Mouse (Mus musculus) kidney, embryonic 16.5 days (tissue): ENCODE measurements around the gene Slc38a11. TPM values are rescaled to one million over a fixed set of nuclear protein-coding genes. Genes with fewer than 3 reads are reported as not detected.
A peak's percentile ranks its signal among the peaks of the same experiment; 100 is the strongest.

Experiments
- ATAC-seq: fragments of 200-750 bp; cut with Nextera tagmentation; 2 replicates; pipeline ENCODE4 v1.8.0; 2017; ENCODE audit warnings: moderate TSS enrichment; ENCODE audit not compliant: low FRiP score, low TSS enrichment
- H3K27ac ChIP-seq: fragments of 300-500 bp; sonication (generic); 2 replicates; pipeline ENCODE4 v1.5.1; 2014; ENCODE audit warnings: low read length
- H3K27me3 ChIP-seq: fragments of 300-500 bp; sonication (generic); 2 replicates; pipeline ENCODE4 v1.6.1; 2014; ENCODE audit warnings: low read length, control low read depth, mixed read lengths; ENCODE audit not compliant: insufficient read depth
- H3K36me3 ChIP-seq: fragments of 300-500 bp; sonication (generic); 2 replicates; pipeline ENCODE4 v1.6.1; 2014; ENCODE audit warnings: low read length, control low read depth, mixed read lengths; ENCODE audit not compliant: insufficient read depth
- H3K4me1 ChIP-seq: fragments of 300-500 bp; sonication (generic); 2 replicates; pipeline ENCODE4 v1.6.1; 2014; ENCODE audit warnings: low read length, control low read depth, mixed read lengths; ENCODE audit not compliant: insufficient read depth
- H3K4me2 ChIP-seq: fragments of 300-500 bp; sonication (generic); replicated peaks from 2 replicates; pipeline ENCODE4 v1.6.1; 2014; ENCODE audit warnings: low read depth, low read length
- H3K4me3 ChIP-seq: fragments of 300-500 bp; sonication (generic); 2 replicates; pipeline ENCODE4 v1.5.1; 2014; ENCODE audit warnings: mild to moderate bottlenecking, low read length
- H3K9ac ChIP-seq: fragments of 300-500 bp; sonication (generic); replicated peaks from 2 replicates; pipeline ENCODE4 v1.6.1; 2014; ENCODE audit warnings: low read length
- H3K9me3 ChIP-seq: fragments of 300-500 bp; sonication (generic); 2 replicates; pipeline ENCODE4 v1.6.1; 2016; ENCODE audit warnings: low read length, control low read depth
- WGBS: fragments of 180-500 bp; shearing (Covaris S2); extraction: QIAGEN DNeasy Blood & Tissue Kit; methylation state at CpG from one replicate; pipeline ENCODE4 v1.1.7; 2014; 5-methylcytosine and 5-hydroxymethylcytosine counted together
- polyA plus RNA-seq: library from polyadenylated mRNA; unstranded; fragments of >200 nt; fragmentation: Nextera tagmentation; extraction: Ambion mirVana; gene quantifications from 2 replicates; pipeline ENCODE4 v1.2.1, GENCODE M21; 2015

Gene Slc38a11
- 0.62 and 0.75 TPM in 2 replicates for polyA plus RNA-seq

DNA sequence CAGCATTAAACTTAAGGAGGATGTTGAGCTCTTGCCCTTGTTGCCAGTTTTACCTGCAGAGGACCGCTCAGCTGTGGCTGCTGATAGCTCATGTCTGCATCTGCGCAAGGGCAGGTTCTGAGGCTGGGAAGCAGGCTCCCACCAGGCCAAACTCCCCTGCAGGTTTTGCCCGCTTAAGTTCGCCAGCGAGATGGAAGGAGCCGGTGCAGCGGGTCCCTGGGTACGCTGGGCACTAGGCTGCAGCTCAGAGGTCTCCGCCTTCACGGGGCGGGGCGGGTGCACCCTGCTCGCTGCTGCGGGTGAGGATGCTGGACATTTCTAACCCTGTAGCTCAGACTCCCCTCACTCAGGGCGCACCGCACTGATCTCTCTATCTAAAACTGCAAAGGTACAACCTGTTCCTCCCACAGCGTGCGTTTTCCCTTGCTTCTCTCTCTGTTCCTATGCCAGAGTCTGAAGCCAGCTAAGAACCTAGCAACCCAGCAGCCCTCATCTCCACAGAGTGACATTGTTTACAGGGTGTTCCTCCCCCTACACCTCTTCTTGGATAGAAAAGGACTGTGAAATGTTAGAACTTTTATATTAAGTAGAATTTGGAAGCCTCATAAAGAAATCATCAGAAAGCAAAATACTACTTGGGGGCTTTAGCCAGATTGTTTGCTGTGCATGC, at the start of gene Slc38a11:
Gene Slc38a11 (minus strand): TSS at position 207 of the 670 bp plus-strand sequence.
- Histone ChIP-seq H3K27me3 (no peaks in the 10 kb centered on the region), H3K27ac (no peak within 1 kb of the TSS), H3K9me3 (no peaks in the 10 kb centered on the region), H3K36me3 (no peaks in the 10 kb centered on the region), H3K4me3 (peak within 1 kb of the TSS; percentile 20; the same call in 1 of the 2 replicates), H3K4me1 (peaks cover 7% of the 10 kb centered on the region; the same call in 1 of the 2 replicates), H3K4me2 (peak within 1 kb of the TSS; percentile 42), H3K9ac (no peak within 1 kb of the TSS)
- WGBS = 4% methylated on average over 18 of the region's 18 CpGs
- peak; percentile 82; the same call in 1 of the 2 replicates for ATAC-seq

DNA sequence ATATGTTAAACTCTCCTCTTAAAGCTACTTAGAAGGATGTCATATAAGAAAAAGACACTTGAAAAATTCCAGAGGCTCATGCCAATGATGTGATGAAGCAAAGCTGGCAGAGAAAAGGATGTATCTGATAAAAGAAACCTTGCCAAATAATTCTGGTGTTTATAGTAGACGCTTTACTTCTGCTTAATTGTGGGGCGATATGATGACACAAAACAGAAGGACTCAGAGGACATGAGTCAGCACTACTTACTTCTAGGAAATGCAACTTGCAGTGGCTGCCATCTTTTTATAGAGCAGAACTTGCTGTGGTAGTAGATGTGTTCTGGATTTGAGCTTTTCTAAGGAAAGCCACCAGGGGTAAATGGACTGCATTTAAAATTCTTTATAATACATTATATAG, 43.3 kb upstream of the Slc38a11 start:
- Histone ChIP-seq H3K4me2 (no peak overlapping the region), H3K27ac (no peak overlapping the region), H3K9ac (no peak overlapping the region), H3K9me3 (no peaks in the 10 kb centered on the region), H3K36me3 (no peaks in the 10 kb centered on the region), H3K27me3 (no peaks in the 10 kb centered on the region), H3K4me3 (no peak overlapping the region), H3K4me1 (no peaks in the 10 kb centered on the region)
- WGBS = 82% methylated on average over 2 of the region's 2 CpGs
- ATAC-seq = no peak

DNA sequence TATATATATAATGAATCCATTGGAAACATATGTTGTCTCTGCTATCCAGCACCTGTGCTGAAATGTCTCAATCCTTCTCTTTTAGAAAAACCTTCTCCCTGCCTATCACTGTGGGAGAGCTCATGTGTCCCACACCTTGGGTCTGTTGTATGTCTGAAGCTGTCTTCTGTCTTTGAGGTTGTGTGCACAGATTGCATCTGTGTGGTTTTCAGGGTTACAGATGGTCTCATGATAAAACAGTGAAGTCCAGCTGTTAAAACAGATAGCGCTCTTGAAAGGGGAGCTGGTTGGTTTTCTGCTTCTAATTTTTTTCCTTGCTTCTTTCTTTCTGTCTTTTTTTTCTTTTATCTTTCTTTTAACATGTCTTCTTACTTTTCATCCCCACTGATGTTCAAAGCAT, 41.6 kb upstream of the Slc38a11 start:
- Histone ChIP-seq H3K4me2 (no peak overlapping the region), H3K4me3 (no peak overlapping the region), H3K27ac (no peak overlapping the region), H3K36me3 (no peaks in the 10 kb centered on the region), H3K9ac (no peak overlapping the region), H3K4me1 (no peaks in the 10 kb centered on the region), H3K9me3 (no peaks in the 10 kb centered on the region), H3K27me3 (no peaks in the 10 kb centered on the region)
- no peak for ATAC-seq
- WGBS = 77% methylated on average over 1 of the region's 1 CpGs

DNA sequence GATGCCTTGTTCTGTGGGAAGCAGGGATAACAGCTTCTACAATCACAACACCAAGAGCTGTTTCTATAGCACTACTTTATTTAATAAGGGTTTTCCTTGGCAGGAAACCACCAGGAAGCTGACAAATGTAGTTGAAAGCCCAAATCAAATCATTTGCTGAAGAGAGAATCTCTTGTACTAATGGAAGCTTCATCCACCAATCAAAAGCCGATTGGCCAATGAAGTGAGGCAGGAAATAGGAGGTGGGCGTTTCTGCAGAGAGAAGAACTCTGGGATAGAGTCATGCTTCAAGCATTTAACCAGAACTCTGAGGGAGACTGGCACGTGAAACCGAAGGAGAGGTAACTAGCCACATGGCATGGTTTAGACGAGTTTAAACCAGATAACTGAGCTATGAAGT, 38.2 kb upstream of the Slc38a11 start:
- no peaks in the 10 kb centered on the region for H3K36me3 ChIP-seq
- H3K27ac ChIP-seq = no peak overlapping the region
- no peak overlapping the region for H3K4me2 ChIP-seq
- no peaks in the 10 kb centered on the region for H3K4me1 ChIP-seq
- no peak overlapping the region for H3K9ac ChIP-seq
- no peak overlapping the region for H3K4me3 ChIP-seq
- H3K27me3 ChIP-seq = no peaks in the 10 kb centered on the region
- no peaks in the 10 kb centered on the region for H3K9me3 ChIP-seq
- 82% methylated on average over 5 of the region's 5 CpGs for WGBS
- ATAC-seq = no peak

DNA sequence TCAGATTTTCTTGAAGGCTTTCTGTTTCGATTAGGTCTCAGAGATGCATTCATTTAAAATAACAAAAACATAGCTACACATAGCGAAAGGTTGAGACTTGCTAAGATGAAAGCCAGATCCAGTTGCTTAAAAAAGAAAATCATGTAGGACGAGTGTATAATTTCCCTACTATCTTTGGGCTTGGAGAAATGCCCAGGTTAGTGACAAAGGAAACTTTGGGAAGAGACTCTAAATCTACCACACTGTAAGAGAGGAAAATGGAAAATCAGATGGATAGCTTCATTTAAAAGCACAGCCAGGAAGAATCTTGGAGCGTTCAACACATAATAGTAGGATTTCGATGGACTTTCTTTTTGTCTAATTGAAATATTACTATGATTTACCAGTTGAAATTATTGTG, 36.1 kb upstream of the Slc38a11 start:
- Histone ChIP-seq H3K4me2 (no peak overlapping the region), H3K36me3 (no peaks in the 10 kb centered on the region), H3K9me3 (no peaks in the 10 kb centered on the region), H3K4me3 (no peak overlapping the region), H3K27me3 (no peaks in the 10 kb centered on the region), H3K9ac (no peak overlapping the region), H3K27ac (no peak overlapping the region), H3K4me1 (no peaks in the 10 kb centered on the region)
- 81% methylated on average over 5 of the region's 5 CpGs for WGBS
- no peak for ATAC-seq

DNA sequence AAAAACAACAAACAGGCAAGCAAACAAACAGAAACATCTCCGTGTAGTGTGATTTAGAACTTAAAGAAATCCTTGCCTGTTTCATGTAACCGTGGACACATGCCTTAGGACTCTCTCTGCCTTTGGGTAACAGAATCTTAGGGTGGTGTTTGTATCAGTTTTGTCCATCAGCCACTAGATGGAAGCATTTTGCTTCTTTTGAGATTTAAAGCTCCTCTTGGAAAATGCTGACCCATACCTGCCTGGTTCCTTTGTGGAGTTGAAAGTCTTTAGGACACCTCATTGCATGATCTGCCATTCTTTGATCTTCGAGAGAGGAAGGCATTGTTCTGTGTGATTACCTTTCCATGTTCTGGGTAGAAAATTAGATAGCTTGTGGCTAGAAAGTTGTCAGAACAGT, 32.3 kb upstream of the Slc38a11 start:
- ATAC-seq = peak; percentile 70; the same call in 1 of the 2 replicates
- no peaks in the 10 kb centered on the region for H3K36me3 ChIP-seq

DNA sequence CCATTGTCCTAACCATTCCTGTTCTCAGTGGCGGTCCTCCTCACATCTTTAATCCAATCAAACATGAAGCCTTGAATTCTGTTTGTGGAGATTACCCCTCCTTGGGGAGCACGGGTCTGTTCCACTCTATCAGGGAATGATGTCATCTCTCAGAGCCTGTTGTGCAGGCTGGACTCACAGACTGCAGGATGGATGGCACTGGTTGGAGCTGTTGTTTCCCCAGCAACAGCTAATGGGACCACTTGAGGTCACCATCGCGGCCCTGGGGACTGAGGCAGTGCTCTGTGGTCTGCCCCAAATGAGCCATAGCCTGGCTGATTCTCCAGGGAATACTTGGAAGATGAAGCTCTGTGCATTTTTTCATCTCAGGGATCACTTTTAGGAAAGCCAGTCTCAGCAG, 29.2 kb upstream of the Slc38a11 start:
- H3K4me3 ChIP-seq = no peak overlapping the region

More for the DNA sequence above, 32.3 kb upstream of the Slc38a11 start:
- Histone ChIP-seq H3K27me3 (no peaks in the 10 kb centered on the region), H3K4me2 (no peak overlapping the region), H3K9me3 (no peaks in the 10 kb centered on the region), H3K27ac (no peak overlapping the region), H3K4me3 (no peak overlapping the region), H3K9ac (no peak overlapping the region), H3K4me1 (no peaks in the 10 kb centered on the region)
- 16% methylated on average over 3 of the region's 3 CpGs for whole genome bisulfite sequencing

DNA sequence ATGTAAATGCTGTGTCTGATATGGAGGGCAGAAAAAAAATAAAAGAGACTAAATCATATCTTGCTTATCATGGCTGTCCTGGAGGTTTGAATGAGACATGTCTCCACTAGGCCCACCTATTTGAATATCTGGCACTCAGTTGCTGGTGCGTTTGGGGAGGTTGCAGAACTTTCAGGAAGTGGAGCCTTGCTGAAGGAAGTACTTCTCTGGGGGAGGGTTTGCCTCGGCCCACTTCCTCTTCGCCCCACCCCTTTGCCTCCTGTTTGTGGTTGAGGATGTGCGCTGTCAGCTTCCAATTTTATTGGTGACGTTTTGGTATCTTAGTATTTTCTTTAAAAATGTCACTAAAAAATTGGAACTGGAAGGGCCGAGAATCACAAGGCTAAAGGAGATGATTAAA, 27.5 kb upstream of the Slc38a11 start:
- H3K27ac ChIP-seq = no peak overlapping the region
- no peak overlapping the region for H3K4me2 ChIP-seq
- H3K9me3 ChIP-seq = no peaks in the 10 kb centered on the region
- no peak overlapping the region for H3K9ac ChIP-seq
- H3K4me3 ChIP-seq = no peak overlapping the region
- WGBS = 82% methylated on average over 6 of the region's 6 CpGs
- H3K27me3 ChIP-seq = no peaks in the 10 kb centered on the region
- no peaks in the 10 kb centered on the region for H3K36me3 ChIP-seq
- no peaks in the 10 kb centered on the region for H3K4me1 ChIP-seq
- no peak for ATAC-seq

More for the DNA sequence above, 29.2 kb upstream of the Slc38a11 start:
- no peaks in the 10 kb centered on the region for H3K27me3 ChIP-seq
- no peak overlapping the region for H3K27ac ChIP-seq
- ATAC-seq = no peak
- WGBS = 84% methylated on average over 4 of the region's 4 CpGs
- no peaks in the 10 kb centered on the region for H3K9me3 ChIP-seq
- no peaks in the 10 kb centered on the region for H3K36me3 ChIP-seq
- H3K9ac ChIP-seq = no peak overlapping the region
- H3K4me1 ChIP-seq = no peaks in the 10 kb centered on the region
- no peak overlapping the region for H3K4me2 ChIP-seq

DNA sequence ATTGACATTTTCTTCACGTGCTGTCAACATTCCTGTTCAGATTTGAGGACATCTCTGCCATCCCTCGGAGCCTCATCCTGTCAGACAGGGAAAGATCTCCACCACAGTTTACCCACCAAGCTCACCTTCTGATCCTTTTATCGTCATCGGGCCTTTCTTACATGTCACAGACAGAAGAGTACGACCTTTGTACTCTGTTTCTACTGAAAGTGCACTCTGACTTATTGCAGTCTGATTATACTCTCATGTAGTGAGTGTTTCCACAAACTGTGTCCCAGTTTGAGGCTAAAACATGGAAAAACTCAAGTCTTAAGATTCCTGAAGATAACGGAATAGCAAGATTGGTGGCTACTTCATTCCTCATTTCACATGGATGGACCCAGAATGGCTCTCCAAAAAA, 21.0 kb upstream of the Slc38a11 start:
- H3K9me3 ChIP-seq = no peaks in the 10 kb centered on the region
- no peak overlapping the region for H3K4me2 ChIP-seq
- H3K36me3 ChIP-seq = no peaks in the 10 kb centered on the region
- no peak overlapping the region for H3K27ac ChIP-seq
- H3K4me3 ChIP-seq = no peak overlapping the region
- no peak for ATAC-seq
- WGBS = 86% methylated on average over 6 of the region's 6 CpGs
- H3K27me3 ChIP-seq = no peaks in the 10 kb centered on the region
- H3K4me1 ChIP-seq = 0 out of 2 replicates have a peak, but pooled peaks cover 3% of the 10 kb centered on the region
- no peak overlapping the region for H3K9ac ChIP-seq

DNA sequence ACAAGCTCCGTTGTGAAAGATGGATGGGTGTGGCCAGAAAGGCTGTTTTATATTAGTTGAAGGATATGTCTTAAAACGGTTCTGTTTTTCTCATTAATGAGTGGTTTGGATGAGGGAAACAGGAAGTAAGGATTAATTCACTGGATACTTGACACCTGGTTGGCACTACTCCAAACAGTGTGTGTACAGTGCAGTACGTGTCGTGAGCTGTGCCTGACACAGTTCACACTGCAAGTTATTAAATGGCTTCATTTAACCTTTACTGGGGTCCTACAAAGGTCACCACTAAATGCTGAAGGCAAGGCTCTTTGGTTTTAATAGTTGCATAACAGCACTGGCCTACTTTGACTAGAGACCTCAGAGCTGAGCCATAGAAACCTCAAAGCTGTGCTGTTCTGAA, 18.7 kb upstream of the Slc38a11 start:
- Histone ChIP-seq H3K9me3 (no peaks in the 10 kb centered on the region), H3K36me3 (no peaks in the 10 kb centered on the region), H3K4me2 (no peak overlapping the region), H3K27me3 (no peaks in the 10 kb centered on the region), H3K9ac (no peak overlapping the region), H3K4me3 (no peak overlapping the region), H3K4me1 (0 out of 2 replicates have a peak, but pooled peaks cover 3% of the 10 kb centered on the region), H3K27ac (no peak overlapping the region)
- peak; percentile 84 for ATAC-seq
- 5% methylated on average over 4 of the region's 4 CpGs for WGBS
